Mouse (Mus musculus): ENCODE results near the gene Cfdp1.
A peak's percentile ranks its signal among the peaks of the same experiment; 100 is the strongest.
"Not testable (repeated sequence)": the region's sequence is repeated elsewhere in the genome, so short reads cannot be mapped to it uniquely, and the experiment has no call there.

Cfdp1 gene

DNA sequence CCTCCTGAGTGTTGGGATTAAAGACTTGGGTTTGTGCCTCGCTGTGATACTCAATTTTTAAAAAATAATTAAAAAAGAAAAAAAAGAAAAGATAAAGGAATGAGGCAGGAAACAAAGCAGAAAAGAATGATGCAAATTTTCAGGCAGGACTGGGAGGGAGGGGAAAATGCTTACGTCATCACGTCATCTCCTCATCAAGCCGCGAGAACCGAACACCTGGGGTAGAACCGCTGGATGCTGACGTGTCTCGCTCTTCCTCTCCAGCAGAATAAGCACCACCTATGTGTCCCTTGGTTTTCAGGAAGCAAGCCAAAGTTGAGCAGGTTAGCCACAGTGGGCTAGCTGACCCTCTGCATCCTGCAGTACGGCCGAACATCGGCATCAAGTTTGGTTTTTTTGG lies 1.9 kb upstream of the Cfdp1 start:
- DNase-seq (ENCODE audit: low spot score), result no peak

DNA sequence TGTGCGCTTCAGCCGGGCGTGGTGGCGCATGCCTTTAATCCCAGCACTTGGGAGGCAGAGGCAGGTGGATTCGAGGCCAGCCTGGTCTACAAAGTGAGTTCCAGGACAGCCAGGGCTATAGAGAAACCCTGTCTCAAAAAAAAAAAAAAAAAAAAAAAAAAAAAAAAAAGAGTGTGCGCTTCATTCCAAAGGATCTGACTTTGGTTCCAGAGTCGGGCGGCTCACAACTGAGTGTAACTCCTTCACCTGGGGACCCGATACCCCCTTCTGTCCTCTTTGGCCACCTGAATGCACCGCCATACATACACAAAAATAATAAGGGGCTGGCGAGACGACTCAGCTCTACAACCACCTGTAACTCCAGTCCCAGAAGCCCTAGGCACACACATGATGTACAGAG lies 872 bp downstream of the Cfdp1 start:
- DNase-seq (ENCODE audit: low spot score), result not testable (repeated sequence)

DNA sequence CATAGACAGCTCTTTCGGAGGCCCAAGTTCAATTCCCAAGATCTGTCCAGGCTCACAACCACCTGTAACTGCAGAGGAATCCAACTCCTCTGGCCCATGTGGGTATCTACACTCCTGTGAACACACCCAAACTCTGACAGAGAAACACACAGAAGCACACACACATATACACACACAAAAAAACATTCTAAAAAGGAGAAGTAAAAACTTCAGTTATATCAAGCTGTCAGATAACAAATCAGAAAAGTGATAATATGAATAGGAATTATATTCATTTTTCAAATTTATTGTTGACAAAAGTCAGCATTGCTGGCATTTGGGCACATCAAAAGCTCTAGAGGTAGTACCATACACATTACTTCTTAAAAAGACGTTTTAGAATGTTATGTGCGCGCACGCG lies 7.3 kb downstream of the Cfdp1 start:
- DNase-seq (ENCODE audit: low spot score), result no peak

DNA sequence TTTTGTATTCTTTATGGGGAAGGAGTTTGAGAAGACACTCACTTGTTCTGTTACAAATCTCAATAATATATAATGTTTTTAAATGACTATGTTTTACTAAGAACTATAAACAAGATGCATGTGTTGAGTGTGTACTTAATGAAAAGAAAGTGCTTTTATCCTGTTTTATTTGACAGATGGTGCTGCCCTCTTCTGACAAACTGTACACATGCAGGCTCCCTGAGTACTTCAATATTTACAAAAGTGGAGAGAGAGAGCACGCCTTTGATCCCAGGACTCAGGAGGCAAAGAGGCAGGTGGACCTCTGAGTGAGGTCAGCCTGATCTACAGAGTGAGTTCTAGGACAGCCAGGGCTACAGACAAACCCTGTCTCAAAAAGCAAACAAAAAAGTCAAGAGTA lies 18.6 kb downstream of the Cfdp1 start:
- DNase-seq (ENCODE audit: low spot score), result peak; percentile 63

DNA sequence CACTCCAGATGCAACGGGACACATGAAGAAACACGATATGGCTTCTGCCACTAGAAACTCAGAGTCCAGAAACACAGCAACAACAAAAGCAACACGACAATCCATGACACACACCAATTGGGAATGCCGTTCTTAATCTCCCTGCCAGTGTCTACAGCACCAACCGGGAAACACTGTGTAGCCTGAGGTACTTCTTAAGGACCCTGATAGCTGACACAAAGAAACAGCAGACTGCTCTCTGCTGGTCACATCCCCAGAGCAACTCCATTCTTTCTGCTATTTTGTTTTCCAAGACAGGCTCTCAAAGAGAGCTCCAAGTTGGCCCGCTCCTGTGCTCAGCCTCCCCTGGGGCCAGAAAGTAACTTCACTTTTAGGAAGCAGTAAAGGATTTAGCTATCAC lies 20.1 kb downstream of the Cfdp1 start:
- no peak for DNase-seq (ENCODE audit: low spot score)

DNA sequence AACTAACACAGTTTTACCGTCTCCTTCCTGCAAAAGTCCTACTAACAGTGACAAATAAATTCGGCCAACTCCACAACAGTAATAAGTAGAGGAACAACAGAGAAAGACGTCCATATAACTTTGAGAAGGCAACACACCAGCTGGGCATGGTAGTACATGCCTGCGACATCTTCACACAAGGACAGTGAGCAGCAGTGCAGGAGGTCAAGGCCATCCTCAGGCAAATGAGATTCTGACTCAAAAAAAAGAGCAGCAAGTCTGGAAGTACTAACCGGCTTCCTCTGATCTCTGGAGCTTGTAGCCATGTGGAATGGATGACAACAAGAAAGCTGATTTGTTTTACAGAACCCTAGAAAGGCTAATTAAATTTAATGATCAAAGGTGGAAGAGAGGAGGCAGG lies 21.1 kb downstream of the Cfdp1 start:
- no peak for DNase-seq (ENCODE audit: low spot score)

DNA sequence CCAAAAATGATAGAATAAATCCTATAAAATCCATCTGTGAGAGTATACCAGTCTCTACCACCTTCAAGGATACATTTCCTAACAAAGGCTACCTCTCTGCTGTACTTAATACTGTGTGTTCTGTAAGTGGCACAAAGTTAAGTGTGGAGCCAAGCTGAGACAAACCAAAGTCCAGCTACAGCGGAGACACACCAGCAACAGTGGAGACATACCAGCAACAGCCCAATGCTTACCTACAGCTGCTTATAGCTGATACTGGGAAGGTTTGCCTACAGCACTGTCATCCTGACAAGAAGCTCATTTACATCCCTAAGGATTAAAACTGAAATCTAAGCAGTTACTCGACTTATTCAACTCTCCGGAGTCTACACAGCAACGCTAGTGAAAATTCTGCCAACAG lies 22.1 kb downstream of the Cfdp1 start:
- DNase-seq (ENCODE audit: low spot score), result no peak

DNA sequence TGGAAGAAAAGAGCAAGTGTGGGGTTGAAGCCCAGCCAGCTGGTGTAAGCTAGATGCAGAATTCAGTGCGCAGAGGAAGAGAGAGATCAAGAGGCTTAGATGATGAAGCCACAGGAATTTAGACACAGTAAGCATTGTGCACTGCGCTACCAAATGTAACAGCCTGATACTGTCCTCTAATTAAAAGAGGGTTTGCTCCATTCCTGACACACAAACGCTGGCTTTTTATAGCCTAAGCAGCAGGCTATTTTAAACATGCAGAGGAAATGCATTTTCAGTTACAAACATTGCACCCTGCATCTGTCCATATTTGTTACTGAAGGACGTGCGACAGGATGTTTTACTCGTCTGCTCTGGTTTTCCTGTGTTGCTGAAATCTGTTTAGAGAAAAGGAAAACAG lies 25.5 kb downstream of the Cfdp1 start:
- DNase-seq (ENCODE audit: low spot score), result no peak

DNA sequence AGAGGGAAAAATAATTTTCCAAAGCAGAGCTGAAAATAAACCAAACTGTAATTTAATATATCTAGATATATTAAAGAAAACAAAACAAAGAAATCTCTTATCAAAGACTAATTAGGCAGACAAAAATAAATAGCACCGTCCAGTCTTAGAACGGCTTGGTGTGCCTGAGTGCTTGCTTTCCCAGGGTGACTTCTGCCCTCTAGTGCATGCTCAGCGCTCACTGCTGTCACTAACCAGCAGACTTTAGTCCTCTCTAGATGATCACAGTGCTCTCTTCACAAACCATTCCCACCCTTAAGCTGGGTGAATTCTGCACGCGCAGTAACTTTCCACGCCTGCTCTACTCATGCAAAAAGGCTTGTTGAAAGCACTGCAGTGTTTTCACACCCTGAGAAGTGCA lies 28.9 kb downstream of the Cfdp1 start:
- peak; percentile 52 for DNase-seq (ENCODE audit: low spot score)

DNA sequence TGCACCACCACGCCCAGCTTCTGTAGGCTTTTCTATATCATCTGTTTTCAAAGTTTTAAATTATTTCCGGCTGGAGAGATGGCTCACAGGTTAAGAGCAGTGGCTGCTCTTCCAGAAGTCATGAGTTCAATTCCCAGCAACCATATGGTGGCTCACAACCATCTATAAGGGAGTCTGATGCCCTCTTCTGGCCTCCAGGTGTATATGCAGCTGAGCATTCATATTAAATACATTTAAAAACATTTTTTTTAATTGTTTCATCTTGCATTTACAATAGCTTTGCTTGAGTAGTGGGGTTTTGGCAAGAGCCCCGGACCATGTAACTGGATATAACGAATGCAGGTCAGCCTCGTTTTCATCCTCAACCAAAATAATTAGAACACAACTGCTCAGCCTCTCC lies 29.8 kb downstream of the Cfdp1 start:
- DNase-seq (ENCODE audit: low spot score), result no peak

DNA sequence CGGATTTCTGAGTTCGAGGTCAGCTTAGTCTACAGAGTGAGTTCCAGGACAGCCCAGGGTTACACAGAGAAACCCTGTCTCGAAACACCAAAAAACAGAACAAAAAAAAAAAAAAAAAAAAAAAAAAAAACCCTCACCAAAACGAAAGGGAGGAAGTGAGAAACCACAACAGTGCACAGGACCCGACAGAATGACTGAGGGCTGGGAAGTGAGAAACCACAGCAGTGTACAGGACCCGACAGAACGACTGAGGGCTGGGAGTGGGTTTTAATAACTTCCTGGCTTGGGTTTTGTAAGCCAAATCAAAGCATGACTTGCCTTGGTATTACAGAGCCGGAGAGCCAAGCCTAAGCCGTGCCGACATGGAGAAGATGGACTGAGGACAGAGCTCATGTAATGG lies 32.9 kb downstream of the Cfdp1 start:
- DNase-seq (ENCODE audit: low spot score), result no peak

DNA sequence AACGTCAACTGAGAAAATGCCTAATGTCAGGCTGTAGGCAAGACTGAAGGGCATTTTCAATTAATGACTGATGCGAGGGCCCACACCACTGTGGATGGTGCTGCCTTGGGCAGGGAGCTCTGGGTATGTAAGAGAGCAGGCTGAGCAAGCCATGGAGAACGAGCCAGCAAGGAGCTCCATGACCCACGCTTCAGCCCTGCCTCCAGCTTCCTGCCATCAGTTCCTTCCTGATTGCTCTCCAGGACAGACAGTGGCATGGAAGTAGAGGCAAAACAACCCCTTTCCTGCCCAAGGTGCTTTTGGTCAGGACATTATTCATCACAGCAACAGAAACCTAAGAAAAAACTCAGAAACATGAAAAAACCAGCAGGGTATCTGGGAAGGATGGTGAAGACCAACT lies 33.4 kb downstream of the Cfdp1 start:
- DNase-seq (ENCODE audit: low spot score), result no peak

DNA sequence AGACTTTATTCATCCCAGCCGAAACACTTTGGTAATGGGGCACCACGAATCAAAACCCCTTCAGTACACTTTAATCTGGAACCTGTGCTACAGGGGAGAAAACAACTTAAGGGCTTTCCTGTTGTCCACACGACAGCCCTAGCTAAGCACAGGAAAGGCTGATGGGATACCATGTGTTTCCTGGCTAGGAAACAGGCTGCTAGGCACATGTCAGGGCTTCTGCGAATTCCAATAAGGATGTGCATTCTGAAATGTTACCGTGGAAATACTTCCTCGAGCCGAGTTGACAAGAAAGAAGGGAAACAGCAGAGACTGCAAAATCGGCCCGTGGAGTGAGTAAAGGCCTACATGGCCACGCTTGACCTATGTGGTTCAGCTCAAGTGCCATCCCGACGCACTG lies 34.1 kb downstream of the Cfdp1 start:
- DNase-seq (ENCODE audit: low spot score), result no peak

DNA sequence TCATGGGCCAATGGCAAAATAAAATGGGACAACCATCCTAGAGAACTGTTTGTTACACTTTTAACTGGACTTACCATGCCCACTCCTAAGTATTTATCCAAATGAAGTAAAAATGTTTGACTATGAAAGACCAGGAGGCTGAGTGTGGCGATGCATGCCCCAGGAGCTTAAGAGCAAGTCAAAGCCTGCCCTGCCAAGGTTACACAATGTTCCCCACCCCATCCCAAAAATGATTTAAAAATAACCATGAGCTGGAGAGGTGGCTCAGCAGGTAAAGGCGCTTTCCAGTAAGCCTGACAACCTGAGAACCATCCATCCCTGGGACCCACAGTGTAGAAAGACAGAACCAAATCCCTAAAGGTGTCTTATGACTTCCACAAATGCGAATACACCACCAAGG lies 35.5 kb downstream of the Cfdp1 start:
- DNase-seq (ENCODE audit: low spot score), result no peak

DNA sequence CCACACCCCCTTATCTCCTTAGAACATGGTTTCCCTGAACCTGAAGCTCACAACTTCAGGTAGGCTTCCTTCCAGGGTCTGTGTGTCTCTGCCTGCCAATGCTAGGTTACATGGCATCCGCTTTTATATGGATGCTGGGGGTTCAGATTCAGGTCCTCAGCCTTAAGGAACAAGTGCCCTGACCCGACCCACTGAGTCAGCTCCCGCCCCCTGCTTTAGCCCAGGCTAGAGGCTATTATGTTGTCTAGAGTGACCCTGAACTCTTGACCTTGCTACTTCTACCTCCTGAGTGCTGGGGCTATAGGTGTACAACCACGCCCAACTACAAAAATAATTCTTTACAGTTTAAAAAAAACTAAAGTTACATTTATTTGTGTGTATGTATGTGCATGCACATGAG lies 39.0 kb downstream of the Cfdp1 start:
- no peak for DNase-seq (ENCODE audit: low spot score)

DNA sequence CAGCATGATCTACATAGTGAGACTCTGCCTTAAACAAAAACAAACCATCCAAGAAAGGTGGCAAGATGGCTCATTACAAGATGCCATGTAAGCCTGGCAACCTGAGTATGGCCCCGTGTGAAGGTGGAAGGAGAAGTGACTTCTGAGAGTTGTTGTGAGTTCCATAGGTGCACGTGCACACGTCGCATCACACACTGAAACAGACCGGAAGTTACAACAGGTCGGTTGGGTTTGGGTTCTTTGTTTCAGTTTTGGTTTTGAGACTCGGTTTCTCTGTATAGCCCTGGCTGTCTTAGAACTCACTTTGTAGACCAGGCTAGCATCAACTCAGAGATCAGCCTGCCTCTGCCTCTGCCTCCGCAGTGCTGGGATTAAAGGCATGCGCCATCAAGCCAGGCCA lies 40.3 kb downstream of the Cfdp1 start:
- DNase-seq (ENCODE audit: low spot score), result no peak

DNA sequence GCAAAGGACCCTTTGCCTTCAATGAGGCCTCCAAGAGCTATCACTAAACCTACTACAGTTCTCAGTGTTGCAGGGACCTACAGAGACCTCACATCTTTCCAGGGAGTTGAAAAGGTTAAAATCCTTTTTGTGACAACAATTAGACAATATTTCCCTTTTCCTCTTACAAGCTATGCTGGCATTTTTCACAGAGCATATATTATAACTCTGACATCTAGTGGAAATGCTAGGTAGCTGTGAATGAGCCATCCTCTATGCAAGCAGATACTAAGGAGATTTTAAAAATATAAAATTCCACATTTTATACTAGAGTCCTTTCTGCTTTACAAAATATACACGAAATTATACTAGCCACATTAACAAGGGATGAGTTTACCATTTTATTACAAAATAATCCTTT lies 41.3 kb downstream of the Cfdp1 start:
- peak; percentile 30 for DNase-seq (ENCODE audit: low spot score)

DNA sequence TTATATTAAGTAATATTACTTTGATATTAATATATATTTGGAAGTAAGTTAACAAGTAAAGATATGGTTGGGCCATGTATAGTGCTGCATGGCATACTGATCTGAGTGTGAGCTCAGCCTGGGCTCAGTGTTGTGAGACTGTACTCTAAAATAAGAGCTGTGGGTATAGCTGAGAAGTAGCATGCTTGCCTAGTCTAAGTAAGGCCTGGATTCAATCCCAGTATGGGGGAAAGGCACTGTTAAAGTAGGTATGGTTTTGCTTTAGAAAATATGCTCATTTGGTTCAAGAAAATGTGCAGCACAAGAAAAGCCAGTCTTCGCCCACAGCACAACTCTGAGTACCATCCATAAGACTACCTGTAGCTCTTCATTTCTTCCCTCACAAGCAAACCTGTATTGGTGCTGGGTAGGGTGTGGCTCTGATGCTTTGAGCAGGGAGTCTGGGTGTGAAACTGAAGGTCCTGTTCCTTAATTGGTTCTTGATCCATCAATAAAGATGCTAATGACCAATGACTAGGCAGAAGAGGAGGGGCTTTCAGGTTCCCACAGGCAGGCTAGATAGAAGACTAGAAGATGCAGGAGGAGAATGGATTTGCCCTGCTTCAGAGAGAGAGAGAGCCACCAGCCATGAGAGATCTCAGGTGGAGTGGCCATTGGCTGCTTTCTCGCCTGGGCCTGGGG lies 43.3 kb downstream of the Cfdp1 start:
- peak; percentile 26 for DNase-seq (ENCODE audit: low spot score)

DNA sequence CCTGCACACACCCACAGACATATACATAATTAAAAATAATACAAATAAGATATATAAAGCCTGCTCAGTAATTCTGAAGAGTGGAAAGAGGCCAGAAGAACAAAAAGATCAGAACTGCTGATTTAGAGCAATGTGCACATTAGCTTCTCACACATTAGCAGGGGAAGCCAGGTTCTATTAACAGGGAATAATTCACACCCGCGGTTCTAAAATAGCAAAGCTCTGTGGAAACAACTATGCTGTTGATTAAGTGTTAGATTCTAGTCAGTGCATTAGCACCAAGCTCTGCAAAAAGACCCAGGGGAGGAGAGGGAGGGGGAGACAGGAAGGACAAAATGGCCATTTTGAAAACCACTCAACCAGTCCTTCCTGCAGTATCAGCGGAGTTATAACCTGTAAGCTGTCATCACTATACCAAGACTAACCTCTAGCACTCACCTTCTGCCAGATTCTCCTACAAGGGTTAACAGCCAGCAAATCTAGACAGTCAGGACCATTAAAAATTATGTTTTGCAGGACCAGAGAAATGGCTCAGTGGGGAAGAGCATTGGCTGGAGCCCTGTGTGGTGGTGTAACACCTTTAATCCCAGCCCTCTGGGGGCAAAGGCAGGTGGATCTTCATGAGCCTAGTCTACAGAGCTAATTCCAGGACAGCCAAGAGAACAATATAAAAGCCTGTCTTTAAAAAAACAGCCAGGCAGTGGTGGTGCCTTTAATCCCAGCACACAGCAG lies 45.0 kb downstream of the Cfdp1 start:
- DNase-seq (ENCODE audit: low spot score), result no peak

DNA sequence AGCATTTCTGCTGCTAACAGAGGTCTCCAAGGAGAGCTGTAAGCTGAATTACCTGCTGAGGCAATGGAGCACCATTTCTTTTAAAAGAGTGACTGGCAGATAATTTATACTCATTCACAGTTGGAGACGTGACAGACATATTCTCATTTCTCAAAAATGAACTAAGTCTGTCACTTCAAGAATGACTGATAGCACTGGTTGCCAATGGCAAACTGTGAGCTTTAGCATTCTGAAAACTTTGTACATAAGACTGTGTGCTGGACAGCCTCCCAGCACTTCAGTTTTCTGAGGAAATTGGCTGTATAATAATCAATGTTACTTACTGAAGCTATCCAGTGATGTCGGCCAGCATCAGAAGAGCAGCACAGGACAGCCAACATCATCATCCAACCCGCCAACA lies 46.1 kb downstream of the Cfdp1 start:
- no peak for DNase-seq (ENCODE audit: low spot score)

DNA sequence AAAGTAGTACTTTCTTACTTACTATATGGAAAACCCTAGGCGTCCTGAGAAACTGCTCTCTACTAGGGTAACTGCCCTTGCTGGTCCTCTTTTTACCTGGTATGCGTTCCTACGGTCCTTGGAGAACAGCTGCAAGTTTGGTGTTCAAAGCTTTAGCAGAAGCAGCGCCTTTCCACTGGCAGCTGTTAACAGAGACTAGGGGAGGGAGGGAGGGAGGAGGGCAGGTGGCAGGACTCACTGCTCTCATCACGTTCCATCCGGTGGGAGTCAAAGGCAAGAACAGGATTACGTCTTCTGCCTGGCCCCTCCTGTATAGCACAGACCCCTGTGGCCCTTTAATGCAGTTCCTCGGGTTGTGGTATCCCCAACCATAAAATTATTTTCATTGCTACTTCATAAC lies 50.7 kb downstream of the Cfdp1 start:
- no peak for DNase-seq (ENCODE audit: low spot score)

DNA sequence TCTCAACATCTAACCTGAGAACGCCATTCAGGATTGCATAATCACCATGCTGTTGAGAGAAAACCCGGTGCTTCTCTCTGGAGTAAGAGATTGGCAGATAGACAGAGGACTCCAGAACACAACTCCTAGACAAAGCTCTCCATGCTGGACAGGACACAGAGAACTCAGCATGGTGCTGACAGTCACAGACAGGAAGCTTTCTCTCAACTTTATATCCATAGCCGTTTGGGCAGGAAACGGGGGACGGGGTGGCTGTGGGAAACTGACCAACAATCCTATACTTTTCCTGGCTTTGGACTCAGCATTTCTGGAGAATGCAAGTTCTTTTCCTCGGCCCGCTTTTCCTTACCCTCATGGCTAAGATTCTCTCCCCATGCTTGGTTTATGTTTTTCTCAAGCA lies 51.8 kb downstream of the Cfdp1 start:
- DNase-seq (ENCODE audit: low spot score), result no peak

DNA sequence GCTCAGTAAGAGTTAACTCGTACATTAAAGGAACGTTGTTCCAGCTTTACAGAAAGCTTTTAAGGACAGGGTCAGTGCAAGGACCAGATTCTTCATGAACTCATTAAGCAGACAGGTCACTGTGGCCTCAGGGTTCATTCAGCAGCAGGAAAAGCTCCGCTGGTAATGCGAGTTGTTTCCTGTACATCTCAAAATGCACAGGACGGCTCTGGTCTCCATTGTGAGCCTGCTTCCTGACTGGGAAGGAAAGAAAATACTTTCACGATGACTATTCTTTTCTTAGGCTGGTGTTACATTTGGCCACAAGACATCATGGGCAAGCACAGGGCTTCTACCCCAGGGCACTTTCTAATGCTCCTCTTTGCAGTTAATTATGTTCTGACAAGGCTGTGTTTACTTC lies 52.6 kb downstream of the Cfdp1 start:
- no peak for DNase-seq (ENCODE audit: low spot score)

DNA sequence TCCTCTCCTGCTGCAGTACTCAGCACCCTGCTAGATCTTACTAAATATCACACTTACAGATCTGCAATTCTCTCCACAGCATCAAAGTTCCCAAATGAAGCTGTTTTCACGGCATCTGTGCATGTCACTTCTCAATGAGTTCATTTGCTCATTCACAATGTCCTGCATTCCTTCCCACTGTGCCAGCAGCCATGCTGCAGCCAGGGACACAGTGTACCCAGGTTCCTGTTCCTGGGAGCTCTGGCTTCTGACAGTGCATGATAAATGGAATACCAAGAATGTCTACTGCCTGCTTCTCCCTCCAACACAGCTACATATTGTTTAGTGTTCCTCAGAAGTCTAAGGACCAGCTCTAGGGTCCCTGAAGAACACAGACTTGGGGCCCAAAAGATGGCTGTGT lies 57.6 kb downstream of the Cfdp1 start:
- no peak for DNase-seq (ENCODE audit: low spot score)

All from MN1 (cell line).